Mouse (Mus musculus) lung, adult 18-20 months (tissue): Measurements from ENCODE around the gene Thsd7a.

Source experiments
- DNase-seq, 2 experiments: peaks; one replicate each; pipeline ENCODE4 v3.0.0; 2022; ENCODE audit warnings: mixed read lengths in 2 of 2

Thsd7a gene

DNA sequence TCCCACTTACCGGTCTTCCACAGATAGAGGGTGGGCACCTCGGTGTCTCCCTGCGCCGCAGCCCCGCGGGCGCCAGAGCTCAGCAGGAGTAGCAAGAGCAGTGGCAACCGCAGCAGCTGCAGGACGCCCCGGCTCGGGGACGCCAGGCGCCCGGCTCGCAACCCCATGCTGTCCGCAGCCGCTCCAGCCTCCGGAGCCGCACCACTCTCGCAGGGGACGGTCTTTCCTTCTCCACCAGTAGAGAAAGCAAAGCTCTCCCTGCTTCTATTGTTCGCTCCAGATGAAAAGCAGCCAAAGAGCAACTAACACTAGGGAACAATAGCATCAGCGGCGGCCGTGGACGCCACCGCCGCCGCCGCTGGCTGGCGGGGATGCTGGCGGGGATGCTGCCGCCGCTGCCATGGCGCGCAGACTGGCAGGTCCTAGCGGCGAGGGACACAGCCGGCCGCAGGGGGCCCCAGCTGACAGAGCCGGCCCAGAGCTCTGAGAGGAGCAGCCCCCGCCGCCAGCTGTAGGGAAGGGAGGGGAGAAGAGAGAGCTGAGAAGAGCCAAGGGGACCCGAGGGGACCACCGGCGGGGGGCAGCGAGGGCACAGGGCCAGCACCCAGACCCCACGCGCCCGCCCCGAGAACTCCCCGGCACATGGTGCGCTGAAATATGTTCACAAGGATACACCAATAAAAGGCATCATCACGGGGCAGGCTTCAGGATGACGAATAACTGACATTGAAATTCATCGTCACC, at the start of gene Thsd7a:
Gene Thsd7a, minus strand, starts transcription at position 624 of the 744 bp plus-strand sequence.
- DNase-seq = peak; percentile 7 to 10

DNA sequence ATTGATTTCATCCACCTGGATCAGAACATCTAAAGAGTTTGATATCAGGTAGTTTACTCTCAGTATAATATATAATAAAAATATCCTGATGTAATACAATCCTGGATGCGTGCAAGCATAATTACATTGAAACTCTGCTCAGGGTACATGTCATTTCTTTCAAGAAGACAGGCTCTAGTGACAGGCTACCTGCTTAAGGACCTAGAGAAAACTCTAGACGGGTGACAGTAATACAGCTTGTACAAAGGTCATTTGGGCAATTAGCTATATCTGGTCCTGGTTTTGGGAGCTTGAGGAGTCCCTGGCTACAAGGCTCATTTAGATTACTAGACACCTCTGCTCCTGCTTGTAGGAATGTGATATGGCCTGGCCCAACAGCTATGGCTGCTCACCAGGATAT, 37.9 kb upstream of the Thsd7a start:
- no peak for DNase-seq

GRCm38 (mm10) chr6:12786378-12786982, 37.3 kb upstream of the Thsd7a start:
- no peak for DNase-seq

DNA sequence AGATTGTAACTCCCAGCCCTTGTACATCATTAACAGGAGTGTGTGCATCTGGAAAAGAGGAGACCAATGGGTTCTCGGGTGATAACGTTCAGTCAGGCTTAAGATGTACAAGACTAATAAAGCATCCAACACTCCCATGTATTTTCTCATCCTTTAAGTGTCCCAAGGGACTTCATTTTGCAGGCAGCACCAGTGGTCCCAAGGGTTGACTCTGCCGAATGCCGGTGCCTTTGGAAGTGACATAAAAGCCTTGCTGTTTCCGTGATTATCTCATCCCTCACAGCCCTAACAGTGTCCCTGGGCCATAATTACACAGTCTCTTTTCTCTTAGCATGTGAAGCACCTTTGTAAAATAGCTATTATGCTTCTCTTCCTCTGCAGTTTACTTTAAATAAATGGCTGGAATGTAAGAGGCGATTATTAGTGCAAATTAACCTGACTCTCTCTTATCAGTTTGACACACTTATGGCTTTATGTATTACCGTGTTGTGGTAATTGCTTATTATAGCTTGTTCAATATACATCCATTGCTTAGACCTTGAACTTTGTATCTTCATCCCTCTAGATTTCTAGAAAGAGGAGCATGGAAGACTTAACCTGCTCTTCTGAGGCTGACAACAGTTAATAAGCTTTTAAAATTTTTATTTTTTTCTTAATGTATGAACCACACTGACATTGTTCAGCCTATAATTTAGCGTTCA, 35.9 kb upstream of the Thsd7a start:
- no peak for DNase-seq

- no peak for DNase-seq
These were observed 23.6 kb upstream of the Thsd7a start for GRCm38 (mm10) chr6:12772799-12773198.

DNA sequence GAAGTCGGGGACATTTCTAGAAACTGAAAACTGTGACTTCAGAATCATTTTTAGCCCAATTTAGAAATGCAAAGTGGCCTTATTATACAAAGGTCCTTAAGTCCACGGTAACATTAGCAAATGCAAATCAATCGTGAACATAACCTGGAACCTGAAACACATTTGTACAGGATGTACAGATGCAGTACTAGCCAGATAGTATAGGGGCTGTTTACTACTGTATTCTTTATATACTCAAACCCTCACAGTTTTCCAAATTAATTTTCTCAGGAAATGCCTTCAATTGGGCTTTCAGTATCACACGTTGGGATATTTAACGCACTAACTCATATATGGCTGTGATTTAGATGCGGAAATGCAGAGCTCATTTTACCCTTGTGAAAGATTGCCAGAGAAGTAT, 16.0 kb upstream of the Thsd7a start:
- no peak for DNase-seq

DNA sequence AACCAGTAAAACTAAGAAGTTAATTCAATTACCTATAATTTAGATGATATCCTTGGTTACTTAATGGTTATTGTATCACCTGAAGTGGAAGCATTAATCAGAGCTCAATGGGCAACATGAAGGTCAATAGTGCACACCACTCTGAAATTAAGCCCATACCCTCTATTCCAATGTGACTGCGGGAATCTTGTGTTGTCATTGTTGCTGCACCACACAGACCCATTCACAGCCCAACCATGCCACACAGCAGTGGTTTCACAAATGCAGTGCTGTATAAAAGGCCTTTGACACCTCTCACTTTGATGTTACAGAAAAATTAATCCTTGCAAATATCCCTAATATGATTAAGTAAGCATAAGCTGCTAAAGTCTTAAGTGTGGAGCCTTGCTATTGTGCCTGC, 15.4 kb upstream of the Thsd7a start:
- no peak for DNase-seq

GRCm38 (mm10) chr6:12763816-12764215, 14.6 kb upstream of the Thsd7a start:
- no peak for DNase-seq

- DNase-seq = no peak
These were observed 10.4 kb upstream of the Thsd7a start for GRCm38 (mm10) chr6:12759328-12760193.

DNA sequence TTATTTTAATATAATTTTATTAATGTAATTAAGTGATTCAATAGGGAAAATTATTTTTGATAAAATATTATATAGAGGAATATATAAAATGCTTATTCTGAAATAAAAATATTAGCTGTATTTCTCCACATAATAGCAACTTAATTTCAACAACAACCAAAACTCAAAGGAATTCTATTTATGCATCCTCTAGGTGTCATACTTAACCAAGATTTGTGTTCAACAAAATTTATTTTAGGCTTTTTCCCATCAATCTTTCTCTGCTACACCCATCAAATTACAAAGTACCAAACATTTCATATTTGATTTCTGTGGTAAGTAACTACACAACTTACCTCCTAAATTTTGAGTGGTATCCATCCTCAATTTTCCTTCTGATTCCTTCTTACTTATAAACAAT, 3.1 kb upstream of the Thsd7a start:
- DNase-seq = no peak

GRCm38 (mm10) chr6:12750441-12750840, 1.2 kb upstream of the Thsd7a start:
- DNase-seq = no peak

DNA sequence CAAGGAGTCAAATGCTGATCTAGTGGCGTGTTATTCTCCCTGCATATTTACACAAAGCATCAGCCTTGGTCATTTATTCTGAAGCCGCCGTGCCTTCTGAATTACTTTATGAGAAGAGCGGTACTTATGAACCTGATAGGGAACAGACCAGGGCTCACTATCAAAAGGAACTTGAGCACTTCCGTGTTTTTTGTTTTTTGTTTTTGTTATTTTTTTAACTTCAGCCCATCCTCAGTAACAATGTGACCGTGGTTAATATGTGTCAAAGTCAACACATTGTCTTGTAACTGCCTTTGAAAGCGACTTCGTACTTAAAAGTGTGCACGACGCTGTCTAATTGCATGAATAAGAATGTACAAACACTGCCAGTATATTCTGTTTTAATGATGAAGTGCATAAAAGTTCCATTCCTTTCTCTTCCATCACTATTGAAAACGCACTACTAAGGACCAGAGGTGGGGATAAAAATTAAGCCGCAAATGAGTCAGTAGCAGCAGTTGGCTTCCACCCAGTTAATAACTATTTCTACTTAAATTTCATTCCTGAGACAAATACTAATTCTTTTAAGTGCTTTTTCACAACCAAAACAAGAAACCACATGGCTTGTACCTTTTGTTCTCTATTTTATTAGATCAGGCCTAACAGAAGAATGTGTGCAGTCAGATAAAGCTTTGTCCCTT, 461 bp upstream of the Thsd7a start:
- DNase-seq = no peak

- DNase-seq = peak; percentile 3 to 22
These were observed 790 bp downstream of the Thsd7a start for GRCm38 (mm10) chr6:12748454-12748786.

- DNase-seq = peak in 1 of 2 experiments; percentile 3
These were observed 1.3 kb downstream of the Thsd7a start for GRCm38 (mm10) chr6:12747856-12748450.

- no peak for DNase-seq
These were observed 6.4 kb downstream of the Thsd7a start for GRCm38 (mm10) chr6:12742791-12743190.

DNA sequence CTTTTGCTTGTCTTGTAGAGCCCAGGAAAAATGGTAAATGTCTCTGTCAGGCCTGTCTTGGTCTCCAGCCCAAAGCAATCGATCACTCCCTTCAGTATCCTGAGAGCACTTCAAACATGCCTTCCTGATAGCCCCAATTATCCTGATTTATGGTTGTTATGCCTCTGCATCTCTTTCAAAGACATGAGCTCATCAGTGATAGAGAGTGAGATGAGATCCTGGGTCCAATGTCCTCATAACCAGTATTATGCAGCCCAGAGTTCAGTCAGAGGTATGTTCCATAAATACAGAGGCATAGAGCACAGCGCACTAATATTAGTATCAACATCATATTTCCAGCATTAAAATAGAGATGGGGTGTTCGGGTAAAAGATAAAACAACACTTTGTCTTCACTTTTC, 15.3 kb downstream of the Thsd7a start:
- no peak for DNase-seq

DNA sequence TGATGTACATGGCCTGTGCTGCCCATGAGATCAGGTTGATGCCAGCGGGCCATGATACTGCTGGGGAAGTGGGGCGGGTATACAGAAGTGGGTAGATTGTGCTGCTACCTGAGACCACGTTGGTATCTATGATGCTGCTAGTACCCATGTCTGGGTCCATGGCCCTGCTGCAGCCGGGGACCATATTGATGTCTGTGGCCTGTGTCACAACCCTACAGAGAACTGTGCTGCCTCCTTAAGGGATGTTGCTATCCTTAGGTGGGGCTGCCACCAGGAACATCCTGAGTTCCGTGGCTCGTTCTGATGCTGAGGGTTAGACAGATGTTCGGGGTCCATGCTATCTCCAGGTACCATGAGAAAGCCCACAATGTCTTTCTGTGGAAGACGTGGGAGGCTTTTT, 33.1 kb downstream of the Thsd7a start:
- no peak for DNase-seq

DNA sequence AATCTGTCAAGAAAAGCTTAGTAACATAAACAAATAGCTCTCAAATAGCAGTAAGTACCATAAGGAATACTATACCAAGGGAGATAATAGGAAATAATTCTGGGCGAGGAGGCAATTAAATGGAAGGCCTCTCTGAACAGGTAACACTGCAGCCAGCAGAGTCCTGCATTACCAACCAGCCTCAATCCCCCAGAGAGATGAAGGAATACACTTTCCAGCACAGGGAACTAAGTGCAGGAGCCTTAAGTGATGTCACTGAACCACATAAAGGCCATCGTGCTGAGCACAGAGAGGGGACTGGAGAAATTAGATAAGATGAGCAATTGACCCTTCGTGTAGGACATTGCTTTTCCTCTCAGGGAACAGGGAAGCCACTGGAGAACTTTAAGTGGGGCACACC, 36.6 kb downstream of the Thsd7a start:
- DNase-seq = no peak

GRCm38 (mm10) chr6:12702925-12703324, 46.3 kb downstream of the Thsd7a start:
- no peak for DNase-seq

GRCm38 (mm10) chr6:12699089-12699488, 50.1 kb downstream of the Thsd7a start:
- no peak for DNase-seq

DNA sequence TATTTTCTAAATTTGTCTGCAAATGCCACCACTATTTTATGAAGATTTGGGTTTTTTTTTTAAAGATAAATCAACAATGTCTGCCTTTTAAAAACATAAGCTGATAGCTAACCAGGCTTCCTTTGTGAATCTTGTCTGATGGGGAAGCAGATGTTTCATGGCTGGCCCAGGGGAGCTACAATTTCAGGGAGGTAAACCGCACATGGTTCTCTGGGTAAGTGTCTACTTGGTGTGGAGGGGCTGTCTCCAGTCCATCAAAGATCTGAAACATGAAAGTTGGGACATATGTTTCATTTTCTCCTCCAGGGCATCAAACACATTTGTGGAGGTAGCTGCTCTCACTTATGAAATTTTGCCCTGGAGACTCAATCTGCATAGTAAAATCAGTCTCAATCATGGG, 55.5 kb downstream of the Thsd7a start:
- DNase-seq = no peak

- DNase-seq = no peak
These were observed 56.0 kb downstream of the Thsd7a start for GRCm38 (mm10) chr6:12693239-12693638.
